Mouse (Mus musculus): ENCODE data around the gene Mucl2.
"Not testable (repeated sequence)": the region's sequence is repeated elsewhere in the genome, so short reads cannot be mapped to it uniquely, and the experiment has no call there.

Mucl2 gene

GRCm38 (mm10) chr15:103899212-103899611, at the start of gene Mucl2:
Mucl2 (minus strand) TSS chr15:103899312.
- no peak for DNase-seq

GRCm38 (mm10) chr15:103913061-103913460, 13.9 kb upstream of the Mucl2 start:
- not testable (repeated sequence) for DNase-seq

All from lung, postnatal 10 days (tissue).